Mouse (Mus musculus): Measurements from ENCODE around the gene Snrpf.

- TF ChIP-seq CTCF (IDR thresholded peaks at IDR 0.05; ENCODE audit: low read depth) (no peak), EP300 (IDR thresholded peaks at IDR 0.05; ENCODE audit: low read depth) (no peak)
These were observed 41.7 kb downstream of the Snrpf start for GRCm38 (mm10) chr10:93547741-93548270.

All from liver, postnatal 0 days (tissue).